Mouse (Mus musculus): ENCODE measurements around the gene Olfr902. TPM values are rescaled to one million over a fixed set of nuclear protein-coding genes. Genes with fewer than 3 reads are reported as not detected.
"Not testable (repeated sequence)": the region's sequence is repeated elsewhere in the genome, so short reads cannot be mapped to it uniquely, and the experiment has no call there.

Gene Olfr902
- not detected in 2 replicates for polyA plus RNA-seq (2011; ENCODE audit: insufficient read depth, insufficient read length, low read depth, missing spikeins)

DNA sequence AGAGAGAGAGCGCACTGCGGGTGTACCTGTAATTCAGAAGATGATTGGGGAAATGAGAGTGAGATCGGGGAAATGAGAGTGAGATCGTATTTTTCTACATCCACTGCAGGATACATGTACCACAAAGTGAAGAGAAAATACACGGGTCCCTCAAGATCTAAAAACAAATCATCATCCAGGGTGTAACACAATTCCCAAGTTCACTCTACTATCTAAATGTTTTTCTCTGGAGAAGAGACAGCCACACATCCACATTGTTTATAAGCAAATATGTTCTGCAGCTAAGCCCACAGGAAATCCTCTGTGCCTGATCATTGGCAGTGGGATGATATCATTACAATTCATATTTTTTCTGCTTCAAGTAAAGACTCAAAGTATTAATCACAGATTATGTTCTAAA lies at the start of gene Olfr902:
Olfr902 (plus strand) TSS at position 301 of the 400 bp plus-strand sequence.
- no peaks in the 10 kb centered on the region for H3K9me3 ChIP-seq (replicated peaks; ENCODE audit: control insufficient read depth, insufficient read depth, low read length, poor library complexity, severe bottlenecking)
- no peak within 1 kb of the TSS for H3K27ac ChIP-seq (ENCODE audit: insufficient read depth, low read length)
- H3K4me3 ChIP-seq (ENCODE audit: low read depth, low read length) = no peak within 1 kb of the TSS
- H3K9ac ChIP-seq (ENCODE audit: low read depth, poor library complexity, severe bottlenecking) = no peak within 1 kb of the TSS
- no peaks in the 10 kb centered on the region for H3K4me1 ChIP-seq (ENCODE audit: control insufficient read depth, insufficient read depth, low read length)
- TF ChIP-seq POLR2A (IDR thresholded peaks at IDR 0.05; ENCODE audit: insufficient read depth, low read length) (no peak), CTCF (IDR thresholded peaks at IDR 0.05; ENCODE audit: low read depth, low read length) (no peak), EP300 (IDR thresholded peaks at IDR 0.05; ENCODE audit: insufficient read depth, low read depth, low read length) (no peak)
- no peaks in the 10 kb centered on the region for H3K27me3 ChIP-seq (ENCODE audit: control insufficient read depth, insufficient read depth, low read length, poor library complexity, severe bottlenecking)
- no peaks in the 10 kb centered on the region for H3K36me3 ChIP-seq (ENCODE audit: control insufficient read depth, insufficient read depth, low read length, poor library complexity, severe bottlenecking)

DNA sequence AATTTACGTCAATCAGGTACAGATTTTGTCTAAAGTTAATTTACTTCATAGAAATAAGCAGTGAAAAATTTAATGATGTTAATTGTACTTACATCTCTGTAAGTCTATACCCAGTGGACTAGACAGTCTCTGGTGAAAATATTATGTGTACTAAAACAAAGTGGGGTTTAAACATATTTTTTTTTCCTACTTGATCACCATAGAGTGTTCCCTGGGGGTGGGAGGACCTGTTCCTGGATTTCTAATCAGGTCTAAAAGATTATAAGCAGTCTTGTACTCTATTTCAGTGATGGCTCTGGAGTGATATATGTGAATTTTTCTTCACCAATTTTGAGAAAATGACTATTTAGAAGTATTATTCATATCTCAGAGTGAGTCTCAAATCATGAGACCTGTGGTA lies 46.1 kb upstream of the Olfr902 start, which contains the start of gene Olfr147:
Olfr147 (plus strand) TSS at position 301 of the 400 bp plus-strand sequence.
- peaks cover 4% of the 10 kb centered on the region for H3K9me3 ChIP-seq (replicated peaks; ENCODE audit: control insufficient read depth, insufficient read depth, low read length, poor library complexity, severe bottlenecking)
- H3K9ac ChIP-seq (ENCODE audit: low read depth, poor library complexity, severe bottlenecking) = no peak within 1 kb of the TSS
- H3K4me1 ChIP-seq (ENCODE audit: control insufficient read depth, insufficient read depth, low read length) = no peaks in the 10 kb centered on the region
- H3K27me3 ChIP-seq (ENCODE audit: control insufficient read depth, insufficient read depth, low read length, poor library complexity, severe bottlenecking) = no peaks in the 10 kb centered on the region
- H3K4me3 ChIP-seq (ENCODE audit: low read depth, low read length) = no peak within 1 kb of the TSS
- no peak within 1 kb of the TSS for H3K27ac ChIP-seq (ENCODE audit: insufficient read depth, low read length)
- H3K36me3 ChIP-seq (ENCODE audit: control insufficient read depth, insufficient read depth, low read length, poor library complexity, severe bottlenecking) = no peaks in the 10 kb centered on the region
- TF ChIP-seq POLR2A (IDR thresholded peaks at IDR 0.05; ENCODE audit: insufficient read depth, low read length) (no peak), EP300 (IDR thresholded peaks at IDR 0.05; ENCODE audit: insufficient read depth, low read depth, low read length) (no peak), CTCF (IDR thresholded peaks at IDR 0.05; ENCODE audit: low read depth, low read length) (no peak)

GRCm38 (mm10) chr9:38407502-38407901 lies 40.0 kb upstream of the Olfr902 start:
- H3K4me1 ChIP-seq (ENCODE audit: control insufficient read depth, insufficient read depth, low read length); H3K27me3 ChIP-seq (ENCODE audit: control insufficient read depth, insufficient read depth, low read length, poor library complexity, severe bottlenecking); H3K4me3 ChIP-seq (ENCODE audit: low read depth, low read length); H3K9ac ChIP-seq (ENCODE audit: low read depth, poor library complexity, severe bottlenecking); H3K36me3 ChIP-seq (ENCODE audit: control insufficient read depth, insufficient read depth, low read length, poor library complexity, severe bottlenecking): not testable (repeated sequence)
- Histone ChIP-seq H3K27ac (ENCODE audit: insufficient read depth, low read length) (peak overlapping the region; percentile 77; the same call in 1 of the 2 replicates), H3K9me3 (replicated peaks; ENCODE audit: control insufficient read depth, insufficient read depth, low read length, poor library complexity, severe bottlenecking) (peaks cover 32% of the 10 kb centered on the region)

DNA sequence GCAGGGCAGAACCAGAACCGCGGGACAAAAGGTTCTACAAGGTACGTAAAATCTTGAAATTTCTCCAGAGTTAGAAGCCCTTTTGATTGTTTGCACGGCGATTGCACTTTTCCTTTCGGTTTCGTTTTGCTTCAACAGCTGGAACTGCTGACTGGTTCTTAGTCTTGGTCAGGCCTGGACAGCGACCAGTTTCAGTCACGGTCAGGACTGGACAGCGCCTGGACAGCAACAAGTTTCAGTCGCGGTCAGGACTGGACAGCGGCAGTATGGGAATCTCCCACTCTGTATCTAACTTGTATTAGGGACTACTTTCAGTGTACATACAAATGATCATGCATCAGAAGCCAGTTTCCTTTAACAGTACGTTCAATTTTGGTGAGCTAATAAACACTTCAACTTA lies 34.0 kb upstream of the Olfr902 start:
- H3K4me3 ChIP-seq (ENCODE audit: low read depth, low read length); H3K36me3 ChIP-seq (ENCODE audit: control insufficient read depth, insufficient read depth, low read length, poor library complexity, severe bottlenecking); H3K4me1 ChIP-seq (ENCODE audit: control insufficient read depth, insufficient read depth, low read length); H3K27me3 ChIP-seq (ENCODE audit: control insufficient read depth, insufficient read depth, low read length, poor library complexity, severe bottlenecking); H3K9ac ChIP-seq (ENCODE audit: low read depth, poor library complexity, severe bottlenecking); H3K27ac ChIP-seq (ENCODE audit: insufficient read depth, low read length): not testable (repeated sequence)
- H3K9me3 ChIP-seq (replicated peaks; ENCODE audit: control insufficient read depth, insufficient read depth, low read length, poor library complexity, severe bottlenecking) = peaks cover 64% of the 10 kb centered on the region

DNA sequence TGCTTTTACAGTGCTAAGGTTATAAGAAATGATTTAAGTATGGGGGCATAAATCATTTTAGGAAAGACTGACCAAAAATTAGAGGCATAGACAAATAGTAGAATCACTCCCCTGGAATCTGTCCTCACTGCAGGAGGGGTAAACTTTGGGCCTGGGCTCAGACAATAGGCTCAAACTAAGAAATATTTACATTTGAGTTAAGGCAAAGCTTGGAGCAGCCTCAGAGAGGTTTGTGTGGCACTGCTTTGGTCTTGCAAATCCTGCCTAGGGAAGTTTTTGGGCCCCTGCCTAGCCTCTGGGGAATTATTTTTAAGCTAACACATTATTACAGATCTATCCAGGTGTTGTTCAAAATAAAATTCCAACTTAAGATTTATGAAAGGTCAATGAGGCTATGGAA lies 23.7 kb upstream of the Olfr902 start:
- H3K4me1 ChIP-seq (ENCODE audit: control insufficient read depth, insufficient read depth, low read length) = peaks cover 3% of the 10 kb centered on the region
- H3K9ac ChIP-seq (ENCODE audit: low read depth, poor library complexity, severe bottlenecking) = no peak overlapping the region
- TF ChIP-seq POLR2A (IDR thresholded peaks at IDR 0.05; ENCODE audit: insufficient read depth, low read length) = no peak
- no peak overlapping the region for H3K4me3 ChIP-seq (ENCODE audit: low read depth, low read length)
- no peaks in the 10 kb centered on the region for H3K36me3 ChIP-seq (ENCODE audit: control insufficient read depth, insufficient read depth, low read length, poor library complexity, severe bottlenecking)
- no peaks in the 10 kb centered on the region for H3K27me3 ChIP-seq (ENCODE audit: control insufficient read depth, insufficient read depth, low read length, poor library complexity, severe bottlenecking)
- H3K27ac ChIP-seq (ENCODE audit: insufficient read depth, low read length) = peak overlapping the region; percentile 19; the same call in 1 of the 2 replicates
- peaks cover 30% of the 10 kb centered on the region for H3K9me3 ChIP-seq (replicated peaks; ENCODE audit: control insufficient read depth, insufficient read depth, low read length, poor library complexity, severe bottlenecking)

- TF ChIP-seq EP300 (IDR thresholded peaks at IDR 0.05; ENCODE audit: insufficient read depth, low read depth, low read length) (no peak), POLR2A (IDR thresholded peaks at IDR 0.05; ENCODE audit: insufficient read depth, low read length) (no peak), CTCF (IDR thresholded peaks at IDR 0.05; ENCODE audit: low read depth, low read length) (no peak)
- Histone ChIP-seq H3K36me3 (ENCODE audit: control insufficient read depth, insufficient read depth, low read length, poor library complexity, severe bottlenecking) (no peaks in the 10 kb centered on the region), H3K4me1 (ENCODE audit: control insufficient read depth, insufficient read depth, low read length) (no peaks in the 10 kb centered on the region), H3K27me3 (ENCODE audit: control insufficient read depth, insufficient read depth, low read length, poor library complexity, severe bottlenecking) (no peaks in the 10 kb centered on the region), H3K9ac (ENCODE audit: low read depth, poor library complexity, severe bottlenecking) (no peak overlapping the region), H3K4me3 (ENCODE audit: low read depth, low read length) (no peak overlapping the region), H3K27ac (ENCODE audit: insufficient read depth, low read length) (peak overlapping the region; percentile 67), H3K9me3 (replicated peaks; ENCODE audit: control insufficient read depth, insufficient read depth, low read length, poor library complexity, severe bottlenecking) (peaks cover 16% of the 10 kb centered on the region)
Measured at GRCm38 (mm10) chr9:38427026-38427425, 20.4 kb upstream of the Olfr902 start.

Measured in ES-Bruce4 (cell line).